Mouse (Mus musculus) stomach, embryonic 15.5 days (tissue): ENCODE measurements around the gene Gm4553. TPM values are rescaled to one million over a fixed set of nuclear protein-coding genes. Genes with fewer than 3 reads are reported as not detected.
"Not testable (repeated sequence)": the region's sequence is repeated elsewhere in the genome, so short reads cannot be mapped to it uniquely, and the experiment has no call there.

ENCODE experiments used
- ATAC-seq: fragments of 200-750 bp; cut with Nextera tagmentation; 2 replicates; pipeline ENCODE4 v1.8.0; 2017; ENCODE audit warnings: low read depth, moderate number of reproducible peaks, moderate TSS enrichment; ENCODE audit not compliant: insufficient read depth, low FRiP score
- H3K27ac ChIP-seq: fragments of 300-500 bp; sonication (generic); 2 replicates; pipeline ENCODE4 v1.5.1; 2015; ENCODE audit warnings: mild to moderate bottlenecking, inconsistent platforms
- H3K27me3 ChIP-seq: fragments of 300-500 bp; sonication (generic); replicated peaks from 2 replicates; pipeline ENCODE4 v1.6.1; 2015; ENCODE audit warnings: inconsistent platforms
- H3K36me3 ChIP-seq: fragments of 300-500 bp; sonication (generic); 2 replicates; pipeline ENCODE4 v1.6.1; 2015; ENCODE audit warnings: inconsistent platforms
- H3K4me1 ChIP-seq: fragments of 300-500 bp; sonication (generic); 2 replicates; pipeline ENCODE4 v1.6.1; 2015; ENCODE audit warnings: inconsistent platforms
- H3K4me2 ChIP-seq: fragments of 300-500 bp; sonication (generic); 2 replicates; pipeline ENCODE4 v1.6.1; 2015; ENCODE audit warnings: mild to moderate bottlenecking, inconsistent platforms
- H3K4me3 ChIP-seq: fragments of 300-500 bp; sonication (generic); replicated peaks from 2 replicates; pipeline ENCODE4 v1.5.1; 2015; ENCODE audit warnings: inconsistent platforms
- H3K9ac ChIP-seq: fragments of 300-500 bp; sonication (generic); 2 replicates; pipeline ENCODE4 v1.6.1; 2015; ENCODE audit warnings: inconsistent platforms
- H3K9me3 ChIP-seq: fragments of 300-500 bp; sonication (generic); 2 replicates; pipeline ENCODE4 v1.6.1; 2016; ENCODE audit warnings: inconsistent platforms
- WGBS: fragments of 180-500 bp; shearing (Covaris S2); methylation state at CpG from one replicate; pipeline ENCODE4 v1.1.7; 2015; 5-methylcytosine and 5-hydroxymethylcytosine counted together
- polyA plus RNA-seq: library from polyadenylated mRNA; unstranded; fragments of >200 nt; fragmentation: Nextera tagmentation; extraction: Ambion mirVana; gene quantifications from 2 replicates; pipeline ENCODE4 v1.2.1, GENCODE M21; 2015

The Gm4553 gene
- polyA plus RNA-seq, 1 experiment from 2014 or later: not detected

DNA sequence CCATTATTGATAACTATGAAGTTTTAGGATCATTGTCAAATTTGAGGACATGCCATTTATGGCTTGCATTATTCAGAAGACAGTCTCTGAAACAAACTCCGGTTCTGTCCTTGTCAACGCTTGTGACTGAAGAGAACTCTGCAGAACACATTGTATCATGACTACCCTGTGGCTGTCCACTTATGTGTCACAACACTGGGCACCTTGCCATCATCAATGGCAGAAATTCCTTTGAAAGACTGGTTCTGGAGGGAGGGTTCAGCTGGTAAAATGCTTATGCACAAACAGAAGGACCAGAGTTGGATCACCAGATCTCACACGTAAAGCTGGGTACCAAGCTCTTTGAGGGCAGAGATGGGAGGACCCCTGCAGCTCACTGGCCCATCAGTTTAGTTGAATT, 6.2 kb downstream of the Gm4553 start:
- no peaks in the 10 kb centered on the region for H3K4me1 ChIP-seq
- no peak overlapping the region for H3K9ac ChIP-seq
- H3K4me3 ChIP-seq: no peak overlapping the region
- H3K4me2 ChIP-seq: no peak overlapping the region
- WGBS: 89% methylated on average over 3 of the region's 3 CpGs
- no peaks in the 10 kb centered on the region for H3K9me3 ChIP-seq
- no peaks in the 10 kb centered on the region for H3K27me3 ChIP-seq
- no peak for ATAC-seq
- H3K27ac ChIP-seq: no peak overlapping the region
- no peaks in the 10 kb centered on the region for H3K36me3 ChIP-seq

DNA sequence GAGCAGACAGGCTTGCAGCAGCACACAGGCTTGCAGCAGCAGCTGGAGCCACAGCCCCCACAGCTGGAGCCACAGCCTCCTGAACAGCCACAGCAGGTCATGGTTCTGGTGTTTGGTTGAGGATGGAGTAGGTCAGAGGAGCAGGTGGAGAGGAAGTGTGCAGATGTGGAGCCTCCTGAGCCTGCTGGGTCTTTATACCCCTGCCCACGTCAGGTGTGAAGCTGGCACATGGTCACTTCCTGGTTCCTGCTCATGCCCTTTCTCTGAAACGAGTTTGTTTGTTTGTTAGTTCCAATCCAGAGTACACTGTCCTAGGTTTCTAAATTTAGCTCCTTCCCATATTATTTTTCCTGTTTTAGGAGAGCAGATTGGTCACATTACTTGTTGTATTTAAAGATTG, 8.5 kb downstream of the Gm4553 start, which contains the start of gene Gm29735:
Gm29735 (minus strand) TSS at position 101 of the 400 bp plus-strand sequence.
- WGBS: 39% methylated on average over 2 of the region's 2 CpGs
- ATAC-seq: not testable (repeated sequence)

DNA sequence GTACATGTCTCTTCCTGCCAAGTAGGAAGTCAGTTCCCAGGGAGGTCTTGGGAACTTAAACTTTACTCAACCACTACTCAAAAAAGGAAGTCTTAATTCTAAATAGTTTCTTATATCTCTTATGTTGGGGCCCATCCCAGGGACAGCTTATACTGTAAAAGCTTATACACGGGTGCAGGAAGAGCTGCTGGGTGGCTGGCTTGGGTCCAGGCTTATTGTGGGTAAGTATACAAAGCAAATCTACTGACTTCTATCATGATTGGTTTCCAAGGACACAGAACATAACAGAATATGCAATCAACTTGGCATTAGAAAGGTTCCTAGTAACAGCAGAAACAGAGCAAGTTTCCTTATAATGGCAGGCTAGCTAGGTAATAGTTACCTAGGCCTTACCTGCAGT, 10.2 kb downstream of the Gm4553 start:
- Histone ChIP-seq H3K4me2 (no peak overlapping the region), H3K4me3 (no peak overlapping the region), H3K36me3 (no peaks in the 10 kb centered on the region), H3K27ac (no peak overlapping the region), H3K9me3 (no peaks in the 10 kb centered on the region), H3K4me1 (no peaks in the 10 kb centered on the region), H3K9ac (no peak overlapping the region), H3K27me3 (no peaks in the 10 kb centered on the region)
- no peak for ATAC-seq
- WGBS: 43% methylated on average over 1 of the region's 1 CpGs

More for the DNA sequence above, 8.5 kb downstream of the Gm4553 start, which contains the start of gene Gm29735:
- not testable (repeated sequence) for H3K4me3 ChIP-seq, H3K9me3 ChIP-seq, H3K36me3 ChIP-seq, H3K9ac ChIP-seq, H3K27ac ChIP-seq, H3K27me3 ChIP-seq, H3K4me2 ChIP-seq, H3K4me1 ChIP-seq

DNA sequence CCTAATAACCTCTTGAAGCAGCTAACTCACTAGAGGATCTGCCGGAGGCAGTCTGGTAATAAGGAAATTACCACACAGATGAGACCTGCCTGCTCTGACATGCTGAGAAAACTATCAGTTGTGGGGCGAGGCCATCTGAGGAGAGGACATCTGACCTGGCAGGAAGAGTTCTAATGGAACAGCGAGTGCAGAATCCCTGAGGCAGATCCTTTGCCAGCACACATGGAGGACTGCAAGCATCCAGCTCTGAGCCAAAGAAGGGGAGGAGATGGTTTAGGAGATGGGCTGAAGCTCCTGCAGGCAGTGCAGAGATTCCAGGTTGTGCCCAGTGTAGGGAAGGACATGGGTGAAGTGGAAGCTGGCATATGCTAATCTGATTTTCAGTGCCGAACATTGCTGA, 13.3 kb downstream of the Gm4553 start:
- Histone ChIP-seq H3K4me3 (no peak overlapping the region), H3K27me3 (no peaks in the 10 kb centered on the region), H3K4me2 (no peak overlapping the region), H3K36me3 (no peaks in the 10 kb centered on the region), H3K27ac (no peak overlapping the region), H3K9ac (no peak overlapping the region), H3K4me1 (no peaks in the 10 kb centered on the region), H3K9me3 (no peaks in the 10 kb centered on the region)
- ATAC-seq: no peak
- 82% methylated on average over 4 of the region's 4 CpGs for WGBS

DNA sequence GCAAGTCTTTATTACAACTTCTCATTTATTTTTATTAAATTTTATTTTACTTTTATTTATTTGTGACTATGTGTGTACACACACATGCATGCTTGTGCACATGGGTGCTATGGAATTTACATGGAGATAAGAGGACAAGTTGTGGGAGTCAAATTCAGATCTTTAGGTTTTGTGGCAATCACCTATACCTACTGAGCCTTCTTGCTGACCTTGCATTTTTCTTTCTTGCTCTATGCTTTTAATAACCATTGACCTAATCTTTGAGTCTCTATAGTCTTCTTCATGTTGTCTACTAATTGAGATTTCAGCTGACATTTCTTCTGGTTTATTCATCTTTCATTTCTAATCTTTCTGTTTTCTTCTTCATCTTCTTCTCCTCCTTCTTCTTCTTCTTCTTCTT, 16.9 kb downstream of the Gm4553 start:
- Histone ChIP-seq H3K4me1 (no peaks in the 10 kb centered on the region), H3K27ac (no peak overlapping the region), H3K4me3 (no peak overlapping the region), H3K27me3 (no peaks in the 10 kb centered on the region), H3K36me3 (no peaks in the 10 kb centered on the region), H3K4me2 (no peak overlapping the region), H3K9me3 (no peaks in the 10 kb centered on the region), H3K9ac (no peak overlapping the region)
- ATAC-seq: no peak

DNA sequence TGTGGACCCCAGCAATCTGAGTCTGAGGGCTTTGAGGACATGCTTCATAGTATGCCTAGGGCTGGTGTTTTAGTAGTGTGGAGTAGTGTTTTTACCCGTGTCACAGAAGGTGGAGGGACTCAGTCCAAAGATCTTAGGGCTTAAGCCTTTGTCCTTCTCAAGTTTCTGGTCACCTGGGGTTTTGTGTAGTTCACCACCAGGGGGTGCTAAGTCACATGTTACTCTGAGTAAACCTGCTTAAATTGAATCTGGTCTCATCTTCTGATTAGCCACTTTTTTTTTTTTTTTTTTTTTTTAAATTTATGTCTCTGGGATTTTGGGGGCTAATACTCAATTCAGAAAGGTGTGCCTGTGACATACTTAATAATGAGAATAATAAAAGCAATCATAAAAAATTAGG, 19.5 kb downstream of the Gm4553 start:
- Histone ChIP-seq H3K36me3 (no peaks in the 10 kb centered on the region), H3K4me2 (no peak overlapping the region), H3K9ac (no peak overlapping the region), H3K4me1 (no peaks in the 10 kb centered on the region), H3K27ac (no peak overlapping the region), H3K27me3 (no peaks in the 10 kb centered on the region), H3K9me3 (no peaks in the 10 kb centered on the region), H3K4me3 (no peak overlapping the region)
- no peak for ATAC-seq
- WGBS: 3% methylated on average over 1 of the region's 1 CpGs

DNA sequence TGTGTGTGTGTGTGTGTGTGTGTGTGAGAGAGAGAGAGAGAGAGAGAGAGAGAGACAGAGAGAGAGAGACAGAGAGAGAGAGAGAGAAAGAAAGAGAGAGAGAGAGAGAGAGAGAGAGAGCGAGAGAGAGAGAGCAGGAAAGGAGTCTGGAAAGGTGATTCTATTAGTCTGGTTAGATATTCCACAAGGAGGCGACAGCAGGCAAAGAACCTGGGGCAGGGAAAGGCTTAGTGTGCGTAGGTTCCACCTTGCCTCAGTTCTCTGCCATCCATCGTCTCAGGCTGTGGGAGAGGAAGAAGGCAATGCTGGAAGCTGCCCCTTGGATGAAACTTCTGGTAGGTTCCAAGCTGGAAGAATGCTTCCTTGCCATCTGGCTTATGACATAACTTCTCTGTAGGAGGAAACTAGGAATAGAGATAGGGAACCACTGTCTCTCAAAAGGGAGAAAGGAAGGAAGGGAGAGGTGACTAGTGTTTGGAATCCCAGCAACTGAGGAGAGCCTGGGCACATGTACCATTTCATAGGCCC, 20.1 kb downstream of the Gm4553 start:
- Histone ChIP-seq H3K9me3 (no peaks in the 10 kb centered on the region), H3K27ac (no peak overlapping the region), H3K9ac (no peak overlapping the region), H3K36me3 (no peaks in the 10 kb centered on the region), H3K4me2 (no peak overlapping the region), H3K27me3 (no peaks in the 10 kb centered on the region), H3K4me3 (no peak overlapping the region), H3K4me1 (no peaks in the 10 kb centered on the region)
- ATAC-seq: no peak
- WGBS: 34% methylated on average over 4 of the region's 4 CpGs

DNA sequence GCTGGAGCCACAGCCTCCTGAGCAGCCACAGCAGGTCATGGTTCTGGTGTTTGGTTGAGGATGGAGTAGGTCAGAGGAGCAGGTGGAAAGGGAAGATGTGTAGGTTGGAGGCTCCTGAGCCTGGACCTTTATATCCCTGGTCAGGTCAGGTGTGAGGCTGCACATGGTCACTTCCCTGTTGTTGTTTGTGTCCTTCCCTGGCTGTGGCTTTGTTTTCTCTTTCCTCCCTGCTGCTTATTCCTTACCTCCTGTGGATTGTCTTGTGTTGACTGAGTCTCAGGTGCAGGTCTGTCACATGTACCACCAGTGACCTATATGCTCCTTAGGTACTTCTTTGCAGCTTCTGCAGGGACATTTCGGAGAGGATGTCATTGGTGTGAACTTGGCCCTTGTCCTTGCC, 21.0 kb downstream of the Gm4553 start, which contains the start of gene Gm45337:
Gm45337 (minus strand) TSS at position 101 of the 400 bp plus-strand sequence.
- H3K9me3 ChIP-seq: no peaks in the 10 kb centered on the region
- H3K27ac ChIP-seq: no peak within 1 kb of the TSS
- H3K4me2 ChIP-seq: no peak within 1 kb of the TSS
- ATAC-seq: no peak
- H3K4me3 ChIP-seq: no peak within 1 kb of the TSS
- H3K9ac ChIP-seq: no peak within 1 kb of the TSS
- WGBS: 67% methylated on average over 1 of the region's 1 CpGs
- H3K27me3 ChIP-seq: no peaks in the 10 kb centered on the region
- no peaks in the 10 kb centered on the region for H3K4me1 ChIP-seq
- no peaks in the 10 kb centered on the region for H3K36me3 ChIP-seq

DNA sequence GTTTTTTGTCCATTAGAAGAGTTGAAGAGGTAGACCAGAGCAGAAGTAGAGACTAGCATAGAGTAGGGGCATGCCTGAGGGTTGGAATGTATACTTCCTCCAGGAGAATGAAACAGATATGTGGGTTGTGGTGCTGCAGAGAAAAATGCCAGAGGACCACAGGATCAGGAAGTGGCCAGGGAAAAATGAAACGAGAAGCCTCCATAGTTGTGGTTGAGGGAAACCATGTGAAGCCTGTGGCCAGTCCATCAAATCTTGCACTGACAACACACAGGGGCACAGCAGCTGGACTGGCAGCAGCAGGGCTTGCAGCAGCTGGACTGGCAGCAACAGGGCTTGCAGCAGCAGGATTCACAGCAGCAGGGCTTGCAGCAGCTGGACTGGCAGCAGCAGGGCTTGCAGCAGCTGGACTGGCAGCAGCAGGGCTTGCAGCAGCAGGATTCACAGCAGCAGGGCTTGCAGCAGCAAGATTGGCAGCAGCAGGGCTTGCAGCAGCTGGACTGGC, 22.0 kb downstream of the Gm4553 start:
- H3K27me3 ChIP-seq, H3K36me3 ChIP-seq, ATAC-seq, H3K9ac ChIP-seq, H3K27ac ChIP-seq, H3K4me2 ChIP-seq, H3K4me1 ChIP-seq, H3K4me3 ChIP-seq, H3K9me3 ChIP-seq: not testable (repeated sequence)
- WGBS: 41% methylated on average over 1 of the region's 1 CpGs

DNA sequence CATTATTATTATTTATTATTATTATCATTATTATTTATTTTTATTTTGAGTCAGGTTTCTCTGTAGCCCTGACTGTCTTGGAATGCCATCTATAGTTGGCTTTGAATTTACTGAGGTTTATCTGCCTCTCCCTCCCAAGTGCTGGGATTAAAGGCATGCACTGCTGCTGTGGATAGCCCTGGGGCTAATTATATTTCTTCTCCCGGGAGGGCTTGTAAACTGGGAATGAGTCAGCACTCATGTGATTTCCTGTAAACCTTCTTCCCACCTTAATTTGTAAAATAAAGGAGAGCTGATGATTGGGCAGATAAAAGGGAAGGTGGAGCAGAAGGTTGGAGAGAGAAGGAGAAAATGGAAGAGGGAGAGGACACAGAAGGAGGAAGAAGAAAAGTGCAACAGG, 24.8 kb downstream of the Gm4553 start:
- H3K9ac ChIP-seq: no peak overlapping the region
- no peaks in the 10 kb centered on the region for H3K9me3 ChIP-seq
- H3K27ac ChIP-seq: no peak overlapping the region
- 30% methylated on average over 1 of the region's 1 CpGs for WGBS
- no peak for ATAC-seq
- H3K4me2 ChIP-seq: no peak overlapping the region
- no peak overlapping the region for H3K4me3 ChIP-seq
- no peaks in the 10 kb centered on the region for H3K27me3 ChIP-seq
- no peaks in the 10 kb centered on the region for H3K4me1 ChIP-seq
- no peaks in the 10 kb centered on the region for H3K36me3 ChIP-seq

DNA sequence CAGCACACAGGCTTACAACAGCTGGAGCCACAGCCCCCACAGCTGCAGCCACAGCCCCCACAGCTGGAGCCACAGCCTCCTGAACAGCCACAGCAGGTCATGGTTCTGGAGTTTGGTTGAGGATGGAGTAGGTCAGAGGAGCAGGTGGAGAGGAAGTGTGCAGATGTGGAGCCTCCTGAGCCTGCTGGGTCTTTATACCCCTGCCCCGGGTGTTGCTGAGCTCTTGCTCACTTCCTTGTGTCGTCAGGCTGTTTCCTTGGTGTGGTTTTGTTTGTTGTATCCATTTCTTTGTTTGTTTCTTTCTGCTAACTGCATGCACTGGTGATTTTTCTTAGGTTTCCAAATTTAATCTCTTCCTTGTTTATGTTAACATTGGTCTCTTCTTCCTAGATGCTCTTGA, 29.6 kb downstream of the Gm4553 start, which contains the start of gene Gm39115:
Gm39115 (minus strand) TSS at position 101 of the 400 bp plus-strand sequence.
- H3K4me2 ChIP-seq, H3K9me3 ChIP-seq, ATAC-seq, H3K4me3 ChIP-seq, H3K4me1 ChIP-seq, H3K27ac ChIP-seq, H3K9ac ChIP-seq, H3K36me3 ChIP-seq, H3K27me3 ChIP-seq: not testable (repeated sequence)
- 46% methylated on average over 2 of the region's 2 CpGs for WGBS

DNA sequence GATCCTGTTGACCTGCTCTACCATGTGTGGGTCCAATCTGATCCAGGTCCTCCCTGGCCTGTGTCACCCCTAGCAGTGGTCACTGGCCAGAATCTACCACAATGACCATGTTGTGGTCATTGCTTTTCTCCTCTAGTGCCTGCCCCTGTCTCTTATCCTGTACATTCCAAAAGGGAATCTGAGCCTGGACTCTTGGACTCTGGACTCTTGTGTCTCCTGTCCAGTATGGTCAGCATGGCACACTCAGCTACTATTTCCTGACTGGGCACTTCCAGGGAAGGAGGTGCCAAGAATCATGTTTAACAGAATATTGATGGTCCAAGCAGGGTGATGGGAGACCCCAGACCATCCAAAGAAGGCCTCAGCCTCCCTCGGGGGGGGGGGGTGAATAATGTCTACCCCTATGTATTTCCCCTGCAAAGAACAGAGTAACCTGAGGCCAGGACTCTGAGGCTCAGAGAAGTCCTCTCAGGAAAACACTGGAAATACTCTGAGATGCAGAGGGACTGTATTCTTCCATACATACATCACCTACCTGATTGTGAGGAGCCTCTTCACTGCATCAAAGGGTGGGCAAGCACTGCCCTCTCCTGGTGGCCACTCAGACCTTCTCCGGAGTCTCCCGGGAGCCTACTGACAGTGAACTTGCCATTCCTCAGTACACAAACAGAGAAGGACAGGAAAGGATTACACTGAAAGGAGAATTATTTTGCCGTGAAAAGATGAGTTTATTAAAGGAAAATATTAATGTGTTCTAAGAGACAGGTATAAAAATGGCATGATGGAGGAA, 31.1 kb downstream of the Gm4553 start:
- Histone ChIP-seq H3K9ac (no peak overlapping the region), H3K27me3 (no peaks in the 10 kb centered on the region), H3K4me3 (no peak overlapping the region), H3K9me3 (no peaks in the 10 kb centered on the region), H3K4me2 (no peak overlapping the region), H3K27ac (no peak overlapping the region), H3K36me3 (no peaks in the 10 kb centered on the region), H3K4me1 (no peaks in the 10 kb centered on the region)
- 44% methylated on average over 4 of the region's 4 CpGs for WGBS
- ATAC-seq: no peak
